Mouse (Mus musculus) erythroblast, adult 5-6 weeks (primary cell): Measurements from ENCODE around the gene Lif. TPM values are rescaled to one million over a fixed set of nuclear protein-coding genes. Genes with fewer than 3 reads are reported as not detected.

Experiments
- ATAC-seq: replicated peaks from 2 replicates; pipeline ENCODE4 v1.8.0; 2016; ENCODE audit warnings: moderate number of reproducible peaks, mild to moderate bottlenecking, moderate TSS enrichment, inconsistent platforms; ENCODE audit not compliant: poor library complexity, low FRiP score, severe bottlenecking
- total RNA-seq, 2 experiments: library from RNA; stranded (forward) in 1 of 2; stranded (reverse) in 1 of 2; fragments of 150-400 nt in 1 of 2; fragments of 200-764, 138-1000 nt in 1 of 2; gene quantifications; 2 replicates each; pipeline versions ENCODE4 v1.2.3 to v1.2.4; 2015 to 2017; ENCODE audit warnings: low replicate concordance in 2 of 2

Gene Lif
- total RNA-seq, 2 experiments from 2014 or later = not detected

DNA sequence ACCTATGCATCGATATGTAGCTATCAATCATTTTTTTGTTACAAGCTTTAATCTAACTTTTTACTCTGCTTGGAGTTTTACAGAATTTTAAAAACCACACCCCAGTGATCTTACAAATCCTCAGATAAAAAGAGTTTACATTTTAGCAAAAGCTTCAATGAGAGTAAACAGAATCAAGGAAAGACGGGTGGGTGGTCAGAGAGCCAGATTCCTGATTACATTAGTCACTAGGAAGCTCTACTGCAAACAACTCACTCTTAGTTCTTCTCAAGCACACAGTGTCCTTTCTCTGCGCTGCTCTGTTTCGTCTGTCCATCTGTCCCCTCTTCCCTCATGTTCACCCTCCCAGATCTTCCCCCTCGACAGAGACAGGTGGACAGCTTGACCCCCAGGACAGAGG, 59.9 kb downstream of the Lif start:
- no peak for ATAC-seq

DNA sequence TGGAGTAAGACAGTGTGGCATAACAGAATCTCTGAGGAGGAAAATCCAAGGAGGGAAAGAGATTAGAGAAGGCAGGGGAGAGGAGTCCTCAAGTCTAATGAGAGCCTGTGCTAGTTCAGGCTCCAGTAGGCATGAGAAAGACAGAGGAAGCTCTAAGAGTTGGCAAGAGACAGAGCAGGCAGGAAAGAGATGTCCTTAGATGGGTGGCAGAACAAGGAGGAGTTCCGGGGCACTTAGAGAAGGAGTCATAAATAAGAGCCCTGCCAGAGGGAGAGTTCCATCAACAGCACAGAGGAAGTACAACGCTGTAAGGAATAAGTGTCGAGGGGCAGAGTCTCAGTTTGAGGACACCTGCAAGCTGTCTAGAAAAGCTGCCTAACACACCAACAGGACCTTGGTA, 60.7 kb downstream of the Lif start:
- ATAC-seq = no peak

DNA sequence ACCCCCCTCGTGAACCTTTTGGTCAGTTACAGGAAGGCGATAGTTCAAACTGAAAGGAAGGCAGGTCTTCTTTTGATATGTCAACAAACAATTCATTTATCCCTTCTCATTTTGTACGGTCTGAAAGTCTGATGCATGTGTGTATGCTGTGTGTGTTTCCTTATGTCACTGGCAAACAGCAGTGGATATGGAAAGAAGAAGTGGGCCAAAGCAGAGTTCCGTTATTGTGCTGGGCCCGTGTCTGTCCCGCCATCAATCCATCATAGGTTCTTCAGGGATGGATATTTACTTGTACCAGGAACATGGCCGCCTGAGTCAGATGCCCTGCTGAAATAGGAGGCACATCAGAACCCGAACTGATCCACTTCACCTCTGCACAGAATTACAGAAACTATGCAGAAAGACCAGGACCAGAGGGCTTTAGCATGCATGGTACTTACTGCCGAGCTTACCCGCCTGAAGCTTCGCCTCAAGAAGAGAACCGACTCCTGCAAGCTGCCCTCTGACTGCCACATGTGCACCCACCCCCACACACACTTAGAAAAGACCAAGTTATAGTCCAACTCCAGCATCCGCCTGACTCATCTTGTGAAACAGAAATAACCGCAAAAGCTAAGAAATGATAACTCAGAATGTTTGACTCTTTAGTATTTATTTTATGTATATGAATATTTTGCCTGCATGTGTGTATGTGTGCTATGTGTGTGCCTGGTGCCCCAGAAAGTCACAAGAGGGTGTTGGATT, 62.0 kb downstream of the Lif start:
- no peak for ATAC-seq

DNA sequence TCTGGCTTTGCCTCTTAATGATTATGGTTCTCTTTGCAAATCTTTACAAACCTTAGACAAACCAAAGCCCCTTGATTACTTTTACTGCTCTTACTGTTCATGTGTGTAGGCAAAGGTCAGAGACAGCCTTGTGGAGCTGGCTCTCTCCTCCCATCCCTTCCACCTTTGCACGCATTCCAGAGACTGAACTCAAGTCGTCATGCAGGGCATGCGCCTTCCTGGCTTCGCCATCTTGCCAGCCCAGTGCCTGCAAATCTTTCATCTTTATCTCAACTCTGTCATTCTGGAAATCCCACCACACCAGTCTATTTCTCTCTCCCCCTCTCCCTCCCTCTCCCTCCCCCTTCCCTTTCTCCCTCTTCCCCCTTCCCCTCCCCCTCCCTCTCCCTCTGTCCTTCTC, 63.5 kb downstream of the Lif start:
- no peak for ATAC-seq

Other genes starting within 250 kb of the Lif start
- gene Sec14l4, start 226.1 kb upstream of the Lif start, total RNA-seq (2015; ENCODE audit: low replicate concordance) = not detected in 2 replicates
- gene Sec14l4, start 226.1 kb upstream of the Lif start, total RNA-seq (2017; ENCODE audit: low replicate concordance) = not detected in 2 replicates
- gene Sec14l3, start 192.7 kb upstream of the Lif start, total RNA-seq (2015; ENCODE audit: low replicate concordance) = not detected in 2 replicates
- not detected in 2 replicates for gene Sec14l3, start 192.7 kb upstream of the Lif start, total RNA-seq (2017; ENCODE audit: low replicate concordance)
- 1.9 and 8.2 TPM in 2 replicates for gene Mtfp1, start 162.1 kb upstream of the Lif start, total RNA-seq (2015; ENCODE audit: low replicate concordance)
- 3.7 and 5.6 TPM in 2 replicates for gene Mtfp1, start 162.1 kb upstream of the Lif start, total RNA-seq (2017; ENCODE audit: low replicate concordance)
- 1.5 and 7.7 TPM in 2 replicates for gene Sec14l2, start 134.1 kb upstream of the Lif start, total RNA-seq (2015; ENCODE audit: low replicate concordance)
- gene Sec14l2, start 134.1 kb upstream of the Lif start, total RNA-seq (2017; ENCODE audit: low replicate concordance) = 2.5 and 9.9 TPM in 2 replicates
- gene Rnf215, start 122.4 kb upstream of the Lif start, total RNA-seq (2015; ENCODE audit: low replicate concordance) = 1.5 and 2.5 TPM in 2 replicates
- 4.7 and 8.6 TPM in 2 replicates for gene Rnf215, start 122.4 kb upstream of the Lif start, total RNA-seq (2017; ENCODE audit: low replicate concordance)
- 0.21 and 0.77 TPM in 2 replicates for gene Ccdc157, start 97.3 kb upstream of the Lif start, total RNA-seq (2015; ENCODE audit: low replicate concordance)
- 1.0 and 1.3 TPM in 2 replicates for gene Ccdc157, start 97.3 kb upstream of the Lif start, total RNA-seq (2017; ENCODE audit: low replicate concordance)
- gene Sf3a1, start 97.2 kb upstream of the Lif start, total RNA-seq (2015; ENCODE audit: low replicate concordance) = 12.7 and 19.6 TPM in 2 replicates
- gene Sf3a1, start 97.2 kb upstream of the Lif start, total RNA-seq (2017; ENCODE audit: low replicate concordance) = 10.8 and 18.4 TPM in 2 replicates
- 1.7 and 3.5 TPM in 2 replicates for gene Tbc1d10a, start 70.8 kb upstream of the Lif start, total RNA-seq (2015; ENCODE audit: low replicate concordance)
- 0.42 and 1.4 TPM in 2 replicates for gene Tbc1d10a, start 70.8 kb upstream of the Lif start, total RNA-seq (2017; ENCODE audit: low replicate concordance)
- gene Castor1, start 39.3 kb upstream of the Lif start, total RNA-seq (2015; ENCODE audit: low replicate concordance) = not detected in 2 replicates
- gene Castor1, start 39.3 kb upstream of the Lif start, total RNA-seq (2017; ENCODE audit: low replicate concordance) = not detected in 2 replicates
- 2.1 and 4.4 TPM in 2 replicates for gene Osm, start 21.1 kb upstream of the Lif start, total RNA-seq (2015; ENCODE audit: low replicate concordance)
- 2.1 and 6.4 TPM in 2 replicates for gene Osm, start 21.1 kb upstream of the Lif start, total RNA-seq (2017; ENCODE audit: low replicate concordance)
- gene Hormad2, start 183.5 kb downstream of the Lif start, total RNA-seq (2015; ENCODE audit: low replicate concordance) = not detected in 2 replicates
- not detected in 2 replicates for gene Hormad2, start 183.5 kb downstream of the Lif start, total RNA-seq (2017; ENCODE audit: low replicate concordance)